Mouse (Mus musculus) bone marrow macrophage, adult 2 months (primary cell): ENCODE data around the gene Arid3c.
"Not testable (repeated sequence)": the region's sequence is repeated elsewhere in the genome, so short reads cannot be mapped to it uniquely, and the experiment has no call there.

ENCODE experiments used
- CTCF ChIP-seq: IDR thresholded peaks from 2 replicates; pipeline ENCODE4 v1.5.1; 2012; ENCODE audit warnings: low read depth, mild to moderate bottlenecking, low read length, moderate library complexity
- POLR2A ChIP-seq: IDR thresholded peaks from 2 replicates; pipeline ENCODE4 v1.6.1; 2012; ENCODE audit warnings: mild to moderate bottlenecking, low read depth, low read length, borderline replicate concordance

- TF ChIP-seq CTCF, POLR2A: not testable (repeated sequence)
These were observed 43.6 kb upstream of the Arid3c start for GRCm38 (mm10) chr4:41774506-41774905.
